Mouse (Mus musculus): Measurements from ENCODE around the gene Rab26.
A peak's percentile ranks its signal among the peaks of the same experiment; 100 is the strongest.

The Rab26 gene

DNA sequence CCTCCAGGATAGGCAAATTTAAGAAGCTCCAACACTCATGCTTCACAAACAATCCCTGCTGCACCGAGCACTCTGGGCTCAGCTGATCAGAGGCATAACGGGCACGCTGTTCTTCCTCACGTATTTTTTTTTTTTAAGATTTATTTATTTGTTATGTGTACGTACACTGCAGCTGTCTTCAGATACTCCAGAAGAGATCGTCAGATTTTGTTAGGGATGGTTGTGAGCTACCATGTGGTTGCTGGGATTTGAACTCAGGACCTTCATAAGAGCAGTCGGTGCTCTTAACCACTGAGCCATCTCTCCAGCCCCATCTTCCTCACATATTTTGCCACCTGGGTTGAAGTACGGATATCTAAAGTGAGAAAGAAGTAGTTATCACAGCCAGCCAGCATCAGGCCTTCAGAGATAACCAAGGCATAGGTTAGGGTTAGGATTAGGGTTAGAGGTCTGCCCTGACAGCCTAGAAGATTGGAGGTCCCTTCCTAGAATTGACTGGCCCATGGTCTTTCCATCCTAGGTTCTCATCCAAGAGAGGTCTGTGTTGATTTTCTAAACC, at the start of gene Rab26:
Gene Rab26, minus strand, starts transcription at position 51 of the 559 bp plus-strand sequence.
- ATAC-seq (ENCODE audit: low TSS enrichment) = no peak

DNA sequence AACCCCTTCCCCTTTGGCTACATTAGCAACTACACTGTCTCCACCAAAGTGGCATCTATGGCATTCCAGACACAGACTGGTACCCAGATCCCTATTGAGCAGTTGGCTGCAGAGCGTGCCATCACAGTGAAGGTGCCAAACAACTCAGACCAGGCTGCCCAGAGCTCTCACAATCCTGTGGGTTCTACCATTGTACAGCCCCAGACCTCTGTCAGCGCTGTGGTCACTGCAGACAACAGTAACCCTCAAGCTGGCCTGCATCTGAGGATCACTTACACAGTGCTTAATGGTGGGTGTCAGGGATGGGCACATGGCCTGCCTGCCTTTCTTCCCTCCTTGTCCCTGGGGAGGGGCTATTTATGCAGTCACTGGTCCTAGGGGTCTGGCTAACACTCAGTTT, 46.3 kb upstream of the Rab26 start:
- ATAC-seq (ENCODE audit: low TSS enrichment) = no peak

DNA sequence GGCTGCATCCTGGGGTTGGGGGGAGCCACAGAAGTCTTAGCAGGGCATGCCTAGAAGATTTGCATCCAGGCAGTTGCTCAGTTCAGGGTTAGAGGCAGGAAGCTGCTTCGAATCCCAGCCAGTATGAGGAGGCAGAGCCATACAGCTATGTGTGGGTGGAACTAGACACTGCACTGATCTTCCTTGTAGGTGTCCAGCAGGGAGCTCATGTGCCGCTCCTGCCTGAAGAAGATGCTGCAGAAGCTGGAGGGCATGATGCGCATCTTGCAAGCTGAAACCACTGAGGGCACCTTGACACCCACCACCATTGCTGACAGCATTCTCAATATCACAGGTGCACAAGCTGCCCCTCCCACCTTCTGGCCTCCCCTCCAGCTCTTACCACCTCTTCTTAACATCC, 45.5 kb upstream of the Rab26 start:
- ATAC-seq (ENCODE audit: low TSS enrichment) = peak; percentile 92; the same call in 1 of the 2 replicates

DNA sequence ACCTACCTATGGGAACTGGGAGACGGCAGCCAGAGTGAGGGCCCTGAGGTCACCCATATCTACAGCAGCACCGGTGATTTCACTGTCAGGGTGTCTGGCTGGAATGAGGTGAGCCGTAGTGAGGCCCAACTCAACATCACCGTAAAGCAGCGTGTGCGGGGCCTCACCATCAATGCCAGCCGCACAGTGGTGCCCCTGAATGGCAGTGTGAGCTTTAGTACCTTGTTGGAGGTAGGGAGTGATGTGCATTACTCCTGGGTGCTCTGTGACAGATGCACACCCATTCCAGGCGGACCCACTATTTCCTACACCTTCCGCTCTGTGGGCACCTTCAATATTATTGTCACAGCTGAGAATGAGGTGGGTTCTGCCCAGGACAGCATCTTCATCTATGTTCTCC, 39.8 kb upstream of the Rab26 start:
- no peak for ATAC-seq (ENCODE audit: low TSS enrichment)

DNA sequence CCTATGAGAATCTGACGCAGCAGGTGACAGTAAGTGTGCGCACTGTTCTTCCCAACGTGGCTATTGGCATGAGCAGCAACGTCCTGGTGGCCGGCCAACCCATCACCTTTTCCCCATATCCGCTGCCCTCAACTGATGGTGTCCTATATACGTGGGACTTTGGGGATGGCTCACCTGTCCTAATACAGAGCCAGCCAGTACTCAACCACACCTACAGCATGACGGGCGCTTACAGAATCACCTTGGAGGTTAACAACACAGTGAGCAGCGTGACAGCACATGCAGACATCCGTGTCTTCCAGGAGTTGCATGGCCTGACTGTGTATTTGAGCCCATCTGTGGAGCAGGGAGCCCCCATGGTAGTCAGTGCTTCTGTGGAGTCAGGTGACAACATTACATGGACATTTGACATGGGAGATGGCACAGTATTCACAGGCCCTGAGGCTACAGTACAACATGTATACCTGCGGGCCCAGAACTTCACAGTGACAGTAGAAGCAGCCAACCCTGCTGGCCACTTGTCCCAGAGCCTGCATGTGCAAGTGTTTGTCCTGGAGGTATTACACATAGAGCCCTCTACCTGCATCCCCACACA, 38.7 kb upstream of the Rab26 start:
- ATAC-seq (ENCODE audit: low TSS enrichment) = no peak

DNA sequence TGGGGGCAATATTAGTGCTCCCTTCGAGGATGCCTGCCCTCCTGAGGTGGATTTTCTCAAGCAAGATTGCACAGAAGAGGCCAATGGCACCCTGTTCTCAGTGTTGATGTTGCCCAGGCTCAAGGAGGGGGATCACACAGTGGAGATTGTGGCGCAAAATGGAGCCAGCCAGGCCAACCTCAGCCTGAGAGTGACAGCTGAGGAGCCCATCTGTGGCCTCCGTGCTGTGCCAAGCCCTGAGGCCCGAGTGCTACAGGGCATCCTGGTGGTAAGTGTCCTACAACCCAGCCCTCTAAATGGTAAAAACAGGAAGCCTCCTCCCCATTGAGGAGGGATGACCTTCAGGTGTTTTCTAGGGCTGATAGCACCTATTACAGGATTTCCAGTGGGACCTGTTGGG, 35.8 kb upstream of the Rab26 start:
- no peak for ATAC-seq (ENCODE audit: low TSS enrichment)

DNA sequence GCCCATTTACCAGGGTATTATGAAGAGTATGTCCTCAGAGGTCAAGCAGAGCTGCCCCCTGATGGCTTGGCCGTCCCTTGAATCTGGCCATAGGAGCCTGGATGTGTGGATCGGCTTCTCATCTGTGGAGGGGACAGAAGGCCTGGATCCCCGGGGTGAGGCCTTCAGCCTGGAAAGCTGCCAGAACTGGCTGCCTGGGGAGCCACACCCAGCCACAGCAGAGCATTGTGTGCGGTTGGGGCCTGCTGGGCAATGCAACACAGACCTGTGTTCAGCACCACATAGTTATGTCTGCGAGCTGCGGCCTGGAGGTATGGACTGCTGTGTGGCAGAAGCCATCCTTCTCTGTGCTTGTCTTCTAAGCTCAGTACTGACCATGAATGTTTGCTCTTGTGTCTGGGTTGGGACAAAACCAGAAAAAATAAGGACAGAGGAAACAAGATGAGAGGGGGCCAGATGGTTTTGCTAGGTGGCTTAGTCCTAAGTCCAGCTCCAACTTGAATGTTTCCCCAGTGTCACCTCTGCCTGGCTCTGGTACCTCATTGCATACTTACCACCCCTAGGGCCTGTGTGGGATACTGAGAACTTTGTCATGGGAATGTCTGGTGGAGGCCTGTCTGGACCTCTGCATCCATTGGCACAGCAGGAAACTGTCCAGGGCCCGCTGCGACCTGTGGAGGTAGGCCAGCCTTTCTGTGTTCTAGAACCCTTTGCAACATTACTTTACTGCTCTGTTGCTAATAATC, 33.2 kb upstream of the Rab26 start:
- ATAC-seq (ENCODE audit: low TSS enrichment) = no peak

DNA sequence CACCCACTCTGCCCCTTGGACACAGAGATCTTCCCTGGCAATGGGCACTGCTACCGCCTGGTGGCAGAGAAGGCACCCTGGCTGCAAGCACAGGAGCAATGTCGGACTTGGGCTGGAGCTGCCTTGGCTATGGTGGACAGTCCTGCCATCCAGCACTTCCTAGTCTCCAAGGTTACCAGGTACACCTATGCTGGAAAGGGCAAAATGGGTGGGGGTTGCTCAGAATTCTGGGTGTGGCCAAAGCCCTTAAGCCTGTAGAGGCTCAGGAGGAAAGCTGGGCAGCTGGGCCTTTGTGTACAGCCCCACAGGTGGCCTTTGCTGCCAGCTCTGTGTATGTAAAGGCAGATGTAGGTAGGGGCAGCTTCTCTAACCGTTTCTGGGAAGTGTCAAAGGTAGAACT, 31.8 kb upstream of the Rab26 start:
- no peak for ATAC-seq (ENCODE audit: low TSS enrichment)

DNA sequence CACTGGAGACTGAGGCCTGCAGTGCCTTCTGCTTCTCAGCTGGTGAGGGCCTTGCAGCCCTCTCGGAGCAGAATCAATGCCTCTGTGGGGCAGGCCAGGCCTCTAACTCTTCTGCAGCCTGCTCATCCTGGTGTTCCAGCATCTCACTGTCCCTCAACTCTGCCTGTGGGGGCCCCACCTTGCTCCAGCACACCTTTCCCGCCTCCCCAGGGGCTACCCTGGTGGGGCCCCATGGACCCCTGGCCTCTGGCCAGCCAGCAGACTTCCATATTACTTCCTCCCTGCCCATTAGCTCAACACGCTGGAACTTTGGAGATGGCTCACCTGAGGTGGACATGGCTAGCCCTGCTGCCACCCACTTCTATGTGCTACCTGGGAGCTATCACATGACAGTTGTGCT, 31.1 kb upstream of the Rab26 start:
- ATAC-seq (ENCODE audit: low TSS enrichment) = no peak

DNA sequence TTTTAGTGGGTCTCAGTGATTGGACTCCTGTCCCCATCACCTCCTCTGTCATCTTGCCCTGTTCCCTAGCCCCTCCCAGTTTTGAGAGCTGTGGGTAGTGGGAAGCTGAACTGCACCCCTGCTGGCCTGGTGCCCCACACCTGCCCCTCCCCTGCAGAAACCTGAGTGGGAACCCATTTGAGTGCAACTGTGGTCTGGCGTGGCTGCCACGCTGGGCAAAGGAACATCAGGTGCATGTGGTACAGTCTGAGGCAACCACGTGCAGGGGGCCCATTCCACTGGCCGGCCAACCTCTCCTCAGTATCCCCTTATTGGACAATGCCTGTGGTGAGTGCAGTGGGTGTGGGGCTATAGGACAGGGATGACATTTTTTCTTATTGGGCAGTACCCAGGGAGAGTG, 30.4 kb upstream of the Rab26 start:
- no peak for ATAC-seq (ENCODE audit: low TSS enrichment)

DNA sequence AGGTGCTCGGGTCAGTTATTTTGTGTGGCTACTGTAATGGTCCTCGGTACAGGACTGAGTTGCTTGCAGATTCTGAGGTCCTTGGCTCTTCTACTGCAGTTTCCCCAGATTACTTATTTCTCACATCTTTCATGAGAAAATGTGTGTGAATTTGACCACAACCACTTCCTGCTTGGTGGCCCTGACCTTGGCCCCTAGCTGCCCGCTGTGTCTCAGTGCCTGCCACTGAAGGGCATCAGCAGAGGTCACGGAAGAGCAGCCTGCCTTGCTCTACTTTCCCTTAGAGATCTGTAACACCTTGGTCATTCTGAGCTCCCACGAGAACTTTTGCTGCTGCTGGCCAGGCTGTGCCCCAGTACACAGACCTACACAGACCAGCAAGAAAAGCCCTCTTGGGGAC, 29.6 kb upstream of the Rab26 start:
- no peak for ATAC-seq (ENCODE audit: low TSS enrichment)

DNA sequence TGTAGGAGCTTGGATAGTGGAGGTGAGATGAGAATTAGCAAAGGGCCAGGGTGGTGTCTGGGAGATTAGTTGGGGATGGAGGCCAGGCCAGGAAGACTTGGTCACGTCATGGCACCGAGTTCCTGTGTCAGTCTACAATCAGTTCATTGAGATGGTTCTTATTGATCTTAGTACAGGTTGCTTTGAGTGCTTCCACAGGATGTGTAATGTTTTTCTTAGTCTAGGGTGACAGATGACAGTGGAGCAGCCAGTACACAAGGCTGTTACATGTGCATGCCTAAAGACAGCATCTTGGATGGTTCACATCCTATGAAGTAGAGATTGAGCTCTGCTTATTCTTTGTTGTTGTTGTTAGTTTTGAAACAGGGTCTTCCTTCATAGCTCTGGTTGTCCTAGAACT, 27.6 kb upstream of the Rab26 start:
- ATAC-seq (ENCODE audit: low TSS enrichment) = no peak

DNA sequence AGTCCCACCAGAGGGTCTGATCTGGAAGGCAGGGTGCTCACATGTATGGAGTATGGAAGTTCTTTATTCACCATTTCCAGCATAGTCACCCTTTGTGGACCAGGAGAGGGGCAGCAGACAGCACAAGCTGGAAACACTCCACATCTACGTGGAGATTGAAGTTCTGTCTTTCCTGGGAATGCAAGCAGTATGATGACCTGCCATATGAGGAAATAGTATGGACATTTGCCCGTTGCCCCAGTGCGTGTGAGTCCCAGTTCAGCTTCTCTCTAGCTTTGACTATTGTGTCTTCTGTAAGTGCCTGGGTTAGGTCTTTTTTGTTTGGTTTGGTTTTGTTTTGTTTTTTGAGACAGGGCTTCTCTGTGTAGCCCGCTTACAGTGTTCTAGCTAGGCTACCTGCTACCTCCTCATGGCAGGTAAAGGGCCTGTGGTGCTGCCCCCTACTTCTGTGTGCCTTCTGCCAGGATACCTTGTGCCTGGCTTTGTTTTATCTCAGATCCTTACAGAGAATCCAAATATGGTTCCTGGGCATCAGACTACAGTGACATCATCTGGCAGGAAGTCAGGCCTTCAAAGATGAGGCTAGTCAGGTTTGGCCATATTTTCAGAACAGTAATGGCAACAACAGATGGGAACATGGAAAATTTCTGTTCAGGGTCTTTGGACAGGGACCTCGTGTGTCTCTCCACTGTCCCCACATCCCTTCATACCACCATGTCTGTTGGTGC, 26.5 kb upstream of the Rab26 start:
- ATAC-seq (ENCODE audit: low TSS enrichment) = no peak

DNA sequence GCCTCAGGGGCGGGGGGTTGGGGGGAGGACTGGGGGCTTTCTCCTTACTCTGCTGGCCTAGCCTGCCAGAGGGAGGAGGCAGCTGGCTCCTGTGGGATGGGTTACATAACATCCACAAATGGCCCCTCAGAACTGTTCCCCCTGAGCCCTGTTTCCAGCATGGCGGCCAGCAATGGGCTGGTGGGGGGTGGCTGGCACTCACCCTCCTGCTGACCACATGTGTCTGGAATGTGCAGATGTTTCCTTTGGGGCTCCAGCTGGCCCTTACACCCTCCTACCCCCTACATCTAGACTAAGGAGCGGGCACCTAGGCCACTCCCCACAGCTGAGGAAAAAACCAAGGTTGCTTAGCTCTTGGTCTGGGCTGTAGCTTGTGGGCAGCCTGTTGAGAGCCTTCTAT, 25.1 kb upstream of the Rab26 start:
- no peak for ATAC-seq (ENCODE audit: low TSS enrichment)

DNA sequence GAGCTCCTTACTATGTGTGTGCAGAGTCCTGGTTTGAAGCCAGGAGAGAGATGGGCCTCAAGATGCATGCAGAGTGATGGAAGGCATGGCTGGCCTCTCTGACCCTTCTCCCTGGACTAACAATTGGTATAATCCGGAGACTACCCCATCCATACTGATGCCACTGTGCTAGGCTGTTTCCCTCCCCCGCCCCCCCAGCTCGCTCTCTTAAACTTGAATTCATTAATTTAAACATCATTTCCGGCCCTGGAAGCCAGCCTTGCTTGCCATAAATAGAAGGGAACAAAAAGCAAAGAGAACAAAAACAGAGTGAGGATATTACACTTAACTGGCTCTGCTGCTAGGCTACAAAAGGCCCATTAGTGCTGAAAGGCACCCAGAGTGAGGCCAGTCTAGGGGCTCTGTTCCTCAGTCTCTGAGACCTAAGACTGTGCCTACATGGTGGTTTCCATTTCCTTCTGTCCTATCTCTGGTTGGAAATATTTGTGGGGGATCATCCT, 24.6 kb upstream of the Rab26 start:
- ATAC-seq (ENCODE audit: low TSS enrichment) = peak; percentile 41; the same call in 1 of the 2 replicates

DNA sequence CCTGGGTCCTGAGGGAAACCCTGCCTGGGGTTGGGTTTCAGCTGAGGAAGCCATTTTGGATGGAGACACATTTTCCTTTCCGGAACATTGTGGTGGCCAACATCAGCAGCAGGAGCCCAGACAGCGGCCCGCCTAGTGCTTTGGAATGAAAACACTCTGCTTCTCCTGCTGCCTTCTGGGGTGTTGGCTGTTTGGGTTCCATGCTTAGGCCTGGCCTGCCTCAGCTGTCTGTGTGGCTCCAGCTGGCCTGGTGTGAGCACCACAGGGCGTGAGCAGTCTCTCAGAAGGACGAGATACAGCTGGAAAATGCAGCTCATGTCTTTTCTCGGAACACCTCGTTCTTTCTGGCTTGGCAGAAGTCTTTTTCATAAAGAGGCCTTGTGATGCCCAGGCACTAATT, 23.1 kb upstream of the Rab26 start:
- no peak for ATAC-seq (ENCODE audit: low TSS enrichment)

DNA sequence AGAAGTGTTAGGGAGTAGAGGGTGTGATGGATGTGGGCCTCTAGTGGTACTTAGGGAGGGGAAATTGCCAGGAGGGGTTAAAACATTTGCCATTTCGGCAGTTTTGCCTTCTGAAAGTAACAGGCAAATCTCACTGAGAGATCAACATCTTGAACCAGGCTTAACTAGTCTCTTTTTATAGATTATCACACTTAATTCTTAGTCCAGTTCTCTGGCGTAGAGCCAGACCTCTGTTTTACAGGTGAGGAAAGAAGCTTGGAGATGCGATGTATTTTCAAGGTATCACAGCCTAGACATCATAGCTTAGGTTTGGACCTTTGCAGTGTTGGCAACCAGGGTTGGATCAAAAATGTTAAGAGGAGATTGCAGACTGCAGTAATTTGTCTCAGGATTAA, 17.0 kb upstream of the Rab26 start:
- ATAC-seq (ENCODE audit: low TSS enrichment) = no peak

DNA sequence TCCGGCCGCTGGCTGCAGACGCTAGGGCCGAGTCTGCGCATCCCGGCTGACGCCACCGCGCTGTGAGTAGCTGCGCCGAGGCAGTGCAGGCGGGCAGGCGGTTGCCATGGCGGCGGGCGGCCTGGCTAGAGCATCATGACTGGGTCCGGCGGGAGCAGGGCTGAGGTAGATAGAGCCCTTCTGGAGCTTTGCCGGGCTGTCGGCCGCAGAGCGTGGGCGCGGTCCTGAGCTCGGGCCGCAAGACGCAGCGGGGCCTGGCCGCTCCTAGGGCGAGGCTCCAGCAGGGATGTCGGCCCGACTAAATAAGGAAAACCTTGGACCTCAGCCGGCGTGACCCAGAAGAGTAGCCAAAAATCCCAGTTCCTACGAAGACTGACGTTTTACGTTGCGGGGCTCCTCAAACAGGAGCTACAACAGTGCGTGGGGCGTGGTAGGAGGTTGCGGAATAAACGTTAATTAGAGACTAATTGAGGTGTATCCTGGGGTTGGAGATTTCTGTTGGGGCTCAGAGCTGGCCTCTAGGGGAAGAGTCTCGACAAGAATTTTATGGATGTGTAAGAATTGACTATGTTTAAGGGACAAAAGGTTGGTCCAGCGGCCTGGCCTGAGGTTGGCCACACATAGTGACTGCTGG, 16.5 kb upstream of the Rab26 start:
- peak; percentile 46 for ATAC-seq (ENCODE audit: low TSS enrichment)

DNA sequence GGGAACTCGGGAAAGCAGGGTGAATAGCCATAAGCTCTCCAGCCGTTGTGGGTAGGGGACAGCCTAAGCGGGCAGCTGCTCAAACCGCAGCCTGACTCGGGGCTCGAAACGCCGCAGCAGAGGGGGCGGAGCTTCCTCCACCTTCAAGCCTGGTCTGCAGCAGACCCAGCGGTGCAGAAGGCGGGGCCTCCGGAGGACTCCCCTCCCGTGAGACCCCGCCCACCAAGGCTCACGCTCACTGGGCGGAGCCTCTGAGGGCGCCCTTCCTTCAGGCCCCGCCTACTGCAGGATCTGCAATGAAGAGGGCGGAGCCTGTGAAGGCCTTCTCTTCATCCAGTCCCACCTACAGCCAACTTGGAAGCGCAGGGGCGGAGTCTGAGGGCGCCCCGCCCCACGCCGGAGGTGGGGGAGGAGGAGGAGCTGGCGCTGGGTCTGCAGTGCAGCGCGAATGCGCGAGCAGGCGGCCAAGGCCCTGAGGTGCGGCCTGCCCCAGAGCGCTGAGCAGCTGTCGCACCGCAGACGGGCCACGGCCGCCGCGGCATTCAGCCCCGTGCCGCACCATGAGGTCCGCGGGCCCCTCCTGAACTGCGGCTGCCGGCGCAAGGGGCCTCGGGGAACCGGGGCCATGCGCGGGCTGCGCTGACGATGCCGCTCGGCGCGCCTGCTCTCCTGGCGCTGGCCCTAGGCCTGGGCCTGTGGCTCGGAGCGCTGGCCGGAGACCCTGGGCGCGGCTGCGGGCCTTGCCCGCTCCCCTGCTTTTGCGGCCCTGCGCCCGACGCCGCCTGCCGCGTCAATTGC, 15.8 kb upstream of the Rab26 start, which contains the start of gene Pkd1:
Gene Pkd1, plus strand, starts transcription at position 217 of the 798 bp plus-strand sequence.
- peak; percentile 84 for ATAC-seq (ENCODE audit: low TSS enrichment)

DNA sequence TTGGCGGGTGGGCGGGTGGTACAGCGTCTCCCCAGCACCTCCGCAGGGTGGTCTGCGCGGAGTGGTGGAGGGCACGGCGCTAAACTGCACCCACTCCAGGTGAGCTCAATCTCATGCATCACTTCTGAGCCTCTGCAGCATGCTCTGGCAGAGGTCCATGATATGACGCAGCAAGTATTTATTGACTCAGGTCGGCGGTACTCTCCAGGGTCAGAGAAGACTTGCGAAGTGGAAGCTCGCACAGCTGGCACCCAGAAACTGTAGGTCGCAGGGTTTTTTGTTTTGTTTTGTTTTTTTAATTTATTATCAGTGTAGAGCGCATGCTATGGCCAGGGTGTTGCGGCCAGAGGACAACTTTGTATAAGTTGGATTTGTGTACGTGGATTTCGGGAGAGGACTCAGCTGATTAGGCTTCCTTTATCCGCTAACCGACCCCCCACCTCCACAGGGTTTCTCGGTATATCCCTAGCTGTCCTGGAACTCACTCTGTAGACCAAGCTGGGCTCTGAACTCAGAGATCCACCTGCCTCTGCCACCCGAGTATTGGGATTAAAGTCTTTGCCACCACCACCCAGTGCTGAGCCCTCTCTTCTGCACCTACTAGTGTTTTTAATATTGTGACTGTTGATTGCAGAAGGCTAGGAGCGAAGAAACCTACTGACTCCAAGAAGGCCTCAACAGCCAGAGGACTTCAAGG, 15.1 kb upstream of the Rab26 start:
- ATAC-seq (ENCODE audit: low TSS enrichment) = peak; percentile 20; the same call in 1 of the 2 replicates

DNA sequence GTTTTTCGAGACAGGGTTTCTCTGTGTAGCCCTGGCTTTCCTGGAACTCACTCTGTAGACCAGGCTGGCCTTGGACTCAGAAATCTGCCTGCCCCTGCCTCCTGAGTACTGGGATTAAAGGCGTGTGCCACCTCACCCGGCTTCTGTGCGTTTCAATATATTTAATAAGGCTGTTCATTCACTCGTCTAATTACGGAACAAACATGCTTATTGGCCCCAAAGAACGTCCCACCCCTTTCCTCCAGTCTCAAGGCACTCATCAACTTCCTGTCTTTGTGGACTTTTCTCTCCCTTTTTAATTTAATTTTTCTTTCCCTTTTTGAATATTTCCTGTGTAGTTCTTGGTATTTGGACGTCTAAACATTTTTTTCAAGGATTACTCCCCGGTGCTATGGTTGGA, 14.4 kb upstream of the Rab26 start:
- no peak for ATAC-seq (ENCODE audit: low TSS enrichment)
